Mouse (Mus musculus) erythroblast, embryonic 14.5 days (primary cell): ENCODE data around the gene Slc9c1. TPM values are rescaled to one million over a fixed set of nuclear protein-coding genes. Genes with fewer than 3 reads are reported as not detected.
"Not testable (repeated sequence)": the region's sequence is repeated elsewhere in the genome, so short reads cannot be mapped to it uniquely, and the experiment has no call there.

Experiments used
- H3K27me3 ChIP-seq: 2 replicates; pipeline ENCODE4 v1.6.1; 2012; ENCODE audit warnings: inconsistent platforms; ENCODE audit not compliant: control insufficient read depth
- H3K36me3 ChIP-seq: 2 replicates; pipeline ENCODE4 v1.6.1; 2012; ENCODE audit warnings: mild to moderate bottlenecking, inconsistent platforms; ENCODE audit not compliant: control insufficient read depth
- H3K4me1 ChIP-seq: 2 replicates; pipeline ENCODE4 v1.6.1; 2012; ENCODE audit warnings: inconsistent platforms; ENCODE audit not compliant: control insufficient read depth
- H3K4me3 ChIP-seq: replicated peaks from 2 replicates; pipeline ENCODE3; 2012; ENCODE audit warnings: moderate library complexity, mild to moderate bottlenecking, inconsistent platforms
- H3K9me3 ChIP-seq: 2 replicates; pipeline ENCODE4 v1.6.1; 2012; ENCODE audit warnings: low read length, inconsistent platforms, mixed read lengths; ENCODE audit not compliant: control insufficient read depth
- GATA1 ChIP-seq: IDR thresholded peaks from 2 replicates; pipeline ENCODE4 v1.6.1; 2012; ENCODE audit warnings: low read length, inconsistent platforms, mixed read lengths
- TAL1 ChIP-seq: IDR thresholded peaks from 3 replicates; pipeline ENCODE4 v1.6.1; 2012; ENCODE audit warnings: low read length, inconsistent platforms, mixed read lengths
- polyA plus RNA-seq: library from polyadenylated mRNA; stranded (reverse); fragments of >175 nt; gene quantifications from 2 replicates; pipeline ENCODE4 v1.2.3, GENCODE M21; 2012

Slc9c1 gene
- polyA plus RNA-seq, result not detected in 2 replicates

DNA sequence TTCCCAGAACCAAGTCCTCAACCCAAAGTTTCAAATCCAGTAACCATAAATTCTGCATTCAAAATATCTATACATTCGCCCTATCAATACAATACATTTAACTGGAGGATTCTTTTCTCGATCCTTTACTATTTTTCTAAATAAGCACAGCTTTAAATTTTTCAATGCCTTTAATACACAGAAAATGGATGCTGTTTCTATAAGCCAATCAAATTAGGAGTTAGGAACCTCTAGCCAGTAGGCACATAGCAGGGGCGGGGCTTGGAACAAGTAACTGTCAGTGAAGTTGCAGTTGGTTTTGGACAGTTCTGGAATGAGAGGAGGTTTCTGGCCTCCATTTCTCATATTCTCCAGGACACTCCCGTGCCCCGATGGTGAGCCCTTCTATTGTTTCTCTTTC is at the start of gene Slc9c1:
Gene Slc9c1 (plus strand): TSS at position 301 of the 400 bp plus-strand sequence.
- Histone ChIP-seq H3K9me3 (no peaks in the 10 kb centered on the region), H3K36me3 (no peaks in the 10 kb centered on the region), H3K4me3 (no peak within 1 kb of the TSS), H3K27me3 (no peaks in the 10 kb centered on the region), H3K4me1 (no peaks in the 10 kb centered on the region)
- no peak for TF ChIP-seq TAL1
- TF ChIP-seq GATA1, result no peak

GRCm38 (mm10) chr16:45492927-45493326 is 42.2 kb upstream of the Slc9c1 start, which contains the start of gene Gm609:
TSS of gene Gm609 (minus strand) at chr16:45492969.
- no peaks in the 10 kb centered on the region for H3K9me3 ChIP-seq
- TF ChIP-seq TAL1 (no peak), GATA1 (no peak)
- no peaks in the 10 kb centered on the region for H3K4me1 ChIP-seq
- no peak within 1 kb of the TSS for H3K4me3 ChIP-seq
- no peaks in the 10 kb centered on the region for H3K36me3 ChIP-seq
- no peaks in the 10 kb centered on the region for H3K27me3 ChIP-seq

- Histone ChIP-seq H3K9me3 (no peaks in the 10 kb centered on the region), H3K36me3 (no peaks in the 10 kb centered on the region), H3K4me1 (no peaks in the 10 kb centered on the region), H3K4me3 (no peak overlapping the region), H3K27me3 (no peaks in the 10 kb centered on the region)
- no peak for TF ChIP-seq TAL1
These were observed 39.8 kb upstream of the Slc9c1 start for GRCm38 (mm10) chr16:45495326-45495725.

DNA sequence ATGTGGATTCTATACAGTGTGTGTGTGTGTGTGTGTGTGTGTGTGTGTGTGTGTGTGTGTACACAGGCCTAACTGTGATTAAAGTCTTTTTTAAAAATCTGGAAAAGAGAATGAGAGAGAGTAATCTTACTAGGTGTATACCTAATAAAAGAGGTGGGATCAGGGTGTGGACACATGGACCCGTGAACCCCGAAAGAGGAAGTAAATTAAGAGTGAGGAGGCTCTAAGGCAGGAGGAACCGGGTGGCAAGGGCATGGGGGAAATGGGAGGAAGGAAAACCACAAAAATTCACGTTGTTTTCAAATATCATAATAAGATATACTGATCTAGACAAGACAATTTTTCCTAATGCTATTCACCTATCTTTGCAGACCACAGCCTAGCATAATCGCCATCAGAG is 9.6 kb upstream of the Slc9c1 start:
- H3K4me3 ChIP-seq, result no peak overlapping the region
- no peaks in the 10 kb centered on the region for H3K36me3 ChIP-seq
- no peak for TF ChIP-seq TAL1
- no peak for TF ChIP-seq GATA1

DNA sequence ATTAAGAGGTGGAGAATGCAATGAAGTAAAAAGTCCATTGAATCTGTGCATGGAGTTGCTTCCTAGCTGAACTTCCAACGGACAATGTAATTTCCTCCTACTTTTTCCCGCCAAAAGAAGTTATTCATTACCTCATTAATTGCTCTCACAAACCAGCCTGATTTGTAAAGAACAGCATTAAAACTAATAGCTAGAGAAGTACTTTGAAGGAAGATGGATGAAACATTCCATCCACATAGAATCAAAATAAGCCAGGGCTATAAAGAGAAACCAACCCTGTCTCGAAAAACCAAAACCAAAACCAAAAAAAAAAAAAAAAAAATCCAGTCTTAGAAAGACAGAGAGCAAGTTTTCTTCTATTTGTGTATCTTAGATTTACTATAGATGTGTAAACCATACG is 3.2 kb upstream of the Slc9c1 start, which contains the start of gene Gm17783:
Gene Gm17783 (minus strand): TSS at position 101 of the 400 bp plus-strand sequence.
- H3K9me3 ChIP-seq, result no peaks in the 10 kb centered on the region
- no peaks in the 10 kb centered on the region for H3K4me1 ChIP-seq
- TF ChIP-seq GATA1 (no peak), TAL1 (no peak)
- H3K36me3 ChIP-seq, result no peaks in the 10 kb centered on the region
- H3K27me3 ChIP-seq, result no peaks in the 10 kb centered on the region
- no peak within 1 kb of the TSS for H3K4me3 ChIP-seq

More for the DNA sequence above, 9.6 kb upstream of the Slc9c1 start:
- Histone ChIP-seq H3K9me3 (no peaks in the 10 kb centered on the region), H3K4me1 (no peaks in the 10 kb centered on the region), H3K27me3 (no peaks in the 10 kb centered on the region)

DNA sequence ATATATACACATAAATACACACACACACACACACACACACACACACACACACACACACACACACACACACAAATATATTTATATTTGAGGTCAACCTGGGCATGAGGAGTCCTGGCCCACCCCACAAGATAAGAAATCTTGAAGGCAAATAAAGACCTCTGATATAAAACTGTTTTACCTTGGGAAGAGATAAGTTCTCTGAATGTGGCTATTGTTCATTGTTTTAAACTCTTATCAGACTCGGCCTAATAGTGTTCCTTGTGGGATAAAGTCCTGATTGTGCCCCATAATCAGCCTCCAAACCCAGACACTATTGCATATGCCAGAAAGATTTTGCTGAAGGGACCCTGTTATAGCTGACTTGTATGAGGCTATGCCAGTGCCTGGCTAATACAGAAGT is 3.2 kb downstream of the Slc9c1 start:
- H3K9me3 ChIP-seq, H3K4me1 ChIP-seq, H3K36me3 ChIP-seq, H3K27me3 ChIP-seq, H3K4me3 ChIP-seq: not testable (repeated sequence)

DNA sequence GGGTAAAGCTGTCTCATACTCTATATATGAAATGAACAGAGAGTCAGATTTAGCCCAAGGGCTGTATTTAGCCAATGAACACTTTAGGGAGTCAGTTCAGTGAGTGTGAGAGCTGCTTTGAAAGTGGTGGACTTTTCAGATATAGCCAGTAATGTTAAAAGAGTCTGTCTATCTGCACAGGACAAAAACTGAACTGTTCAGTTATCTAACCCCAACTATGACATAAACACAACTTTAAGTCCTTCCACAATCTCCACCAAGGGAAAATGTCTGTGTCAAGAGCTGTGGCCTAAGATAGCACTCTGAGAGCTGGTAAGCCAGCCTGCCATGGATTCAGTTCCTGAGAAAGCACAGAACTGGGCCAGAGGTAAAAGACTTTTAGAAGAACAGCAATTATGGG is 7.0 kb downstream of the Slc9c1 start:
- H3K27me3 ChIP-seq, result no peaks in the 10 kb centered on the region
- H3K4me3 ChIP-seq, result no peak overlapping the region
- no peak for TF ChIP-seq TAL1
- no peak for TF ChIP-seq GATA1
- H3K4me1 ChIP-seq, result no peaks in the 10 kb centered on the region
- H3K36me3 ChIP-seq, result no peaks in the 10 kb centered on the region
- no peaks in the 10 kb centered on the region for H3K9me3 ChIP-seq

- TF ChIP-seq GATA1 (no peak), TAL1 (no peak)
- Histone ChIP-seq H3K9me3 (no peaks in the 10 kb centered on the region), H3K4me1 (no peaks in the 10 kb centered on the region), H3K36me3 (no peaks in the 10 kb centered on the region), H3K27me3 (no peaks in the 10 kb centered on the region), H3K4me3 (no peak overlapping the region)
These were observed 9.2 kb downstream of the Slc9c1 start for GRCm38 (mm10) chr16:45544341-45544740.

GRCm38 (mm10) chr16:45547982-45548381 is 12.9 kb downstream of the Slc9c1 start:
- H3K4me3 ChIP-seq, result no peak overlapping the region
- no peaks in the 10 kb centered on the region for H3K27me3 ChIP-seq
- no peaks in the 10 kb centered on the region for H3K9me3 ChIP-seq
- no peaks in the 10 kb centered on the region for H3K4me1 ChIP-seq
- TF ChIP-seq GATA1, result no peak
- no peak for TF ChIP-seq TAL1
- no peaks in the 10 kb centered on the region for H3K36me3 ChIP-seq

DNA sequence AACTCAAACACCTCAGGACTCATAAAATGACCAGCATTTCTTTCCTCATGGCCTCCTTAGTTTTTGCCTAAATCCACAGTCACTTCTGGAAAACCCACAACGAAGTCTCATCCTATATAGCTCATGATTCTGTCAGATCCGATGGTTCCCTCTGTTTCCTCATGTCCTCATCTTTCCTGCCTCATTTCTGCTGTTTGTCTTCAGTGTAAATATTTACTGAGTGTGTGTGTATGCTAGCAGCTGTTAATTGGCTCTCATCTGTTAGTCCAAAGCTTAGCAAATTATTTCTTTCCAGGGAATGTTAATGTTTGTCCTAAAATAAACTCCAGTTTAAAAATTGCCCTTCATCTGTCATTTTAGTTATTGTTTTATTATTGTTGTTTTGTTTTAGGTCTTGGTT is 16.5 kb downstream of the Slc9c1 start:
- H3K36me3 ChIP-seq, result no peaks in the 10 kb centered on the region
- H3K9me3 ChIP-seq, result no peaks in the 10 kb centered on the region
- TF ChIP-seq GATA1, result no peak
- H3K4me1 ChIP-seq, result no peaks in the 10 kb centered on the region
- H3K27me3 ChIP-seq, result no peaks in the 10 kb centered on the region
- no peak overlapping the region for H3K4me3 ChIP-seq
